Mouse (Mus musculus) midbrain, postnatal 0 days (tissue): ENCODE data around the gene Zfp160. TPM values are rescaled to one million over a fixed set of nuclear protein-coding genes. Genes with fewer than 3 reads are reported as not detected.

Source experiments
- ATAC-seq: fragments of 200-750 bp; cut with Nextera tagmentation; 2 replicates; pipeline ENCODE4 v1.8.0; 2017; ENCODE audit warnings: moderate number of reproducible peaks, mild to moderate bottlenecking, moderate TSS enrichment, moderate library complexity; ENCODE audit not compliant: low FRiP score
- DNase-seq: peaks from one replicate; pipeline ENCODE4 v3.0.0-alpha.2; 2015; ENCODE audit warnings: low spot score
- H3K27ac ChIP-seq: fragments of 300-500 bp; sonication (generic); 2 replicates; pipeline ENCODE4 v1.5.1; 2014; ENCODE audit warnings: low read depth, mild to moderate bottlenecking, low read length, mixed read lengths
- H3K27me3 ChIP-seq: fragments of 300-500 bp; sonication (generic); 2 replicates; pipeline ENCODE4 v1.6.1; 2014; ENCODE audit warnings: low read length, control low read depth, mixed read lengths; ENCODE audit not compliant: insufficient read depth
- H3K36me3 ChIP-seq: fragments of 300-500 bp; sonication (generic); 2 replicates; pipeline ENCODE4 v1.6.1; 2014; ENCODE audit warnings: low read length, control low read depth, mixed read lengths; ENCODE audit not compliant: insufficient read depth
- H3K4me1 ChIP-seq: fragments of 300-500 bp; sonication (generic); 2 replicates; pipeline ENCODE4 v1.6.1; 2014; ENCODE audit warnings: mild to moderate bottlenecking, control low read depth, antibody characterized with exemption, low read length, mixed read lengths; ENCODE audit not compliant: insufficient read depth
- H3K4me2 ChIP-seq: fragments of 300-500 bp; sonication (generic); 2 replicates; pipeline ENCODE4 v1.6.1; 2014; ENCODE audit warnings: low read depth, mild to moderate bottlenecking, low read length, mixed read lengths; ENCODE audit not compliant: poor library complexity, severe bottlenecking
- H3K4me3 ChIP-seq: fragments of 300-500 bp; sonication (generic); 2 replicates; pipeline ENCODE4 v1.5.1; 2014; ENCODE audit warnings: low read depth, mild to moderate bottlenecking, low read length, moderate library complexity
- H3K9ac ChIP-seq: fragments of 300-500 bp; sonication (generic); replicated peaks from 2 replicates; pipeline ENCODE4 v1.6.1; 2014; ENCODE audit warnings: mild to moderate bottlenecking, low read length, moderate library complexity, mixed read lengths; ENCODE audit not compliant: poor library complexity, severe bottlenecking
- H3K9me3 ChIP-seq: fragments of 300-500 bp; sonication (generic); 2 replicates; pipeline ENCODE4 v1.6.1; 2016; ENCODE audit warnings: low read length, control low read depth
- CTCF ChIP-seq: IDR thresholded peaks from 2 replicates; pipeline ENCODE4 v1.5.1; 2016; ENCODE audit warnings: antibody characterized with exemption, mild to moderate bottlenecking
- WGBS: fragments of 180-500 bp; shearing (Covaris S2); extraction: QIAGEN DNeasy Blood & Tissue Kit; methylation state at CpG from one replicate; pipeline ENCODE4 v1.1.7; 2014; 5-methylcytosine and 5-hydroxymethylcytosine counted together
- polyA plus RNA-seq: library from polyadenylated mRNA; unstranded; fragments of >200 nt; fragmentation: Nextera tagmentation; extraction: Ambion mirVana; gene quantifications from 2 replicates; pipeline ENCODE4 v1.2.1, GENCODE M21; 2015
- total RNA-seq: library from RNA; depleted of rRNA; stranded (reverse); fragments of >200 nt; gene quantifications from 2 replicates; pipeline ENCODE4 v1.2.3, GENCODE M21; 2014; rRNA removed

The Zfp160 gene
- total RNA-seq (21.3 and 24.9 TPM in 2 replicates), polyA plus RNA-seq (12.0 and 12.2 TPM in 2 replicates)

GRCm38 (mm10) chr17:21008382-21009331 lies at the start of gene Zfp160:
Gene Zfp160, plus strand, starts transcription at chr17:21008903.
- peak within 1 kb of the TSS; percentile 86 for H3K4me3 ChIP-seq
- DNase-seq (peak; percentile 96), ATAC-seq (peak; percentile 97)
- 5% methylated on average over 36 of the region's 36 CpGs for WGBS
- peak within 1 kb of the TSS; percentile 87 for H3K4me2 ChIP-seq
- no peaks in the 10 kb centered on the region for H3K9me3 ChIP-seq
- H3K9ac ChIP-seq = peak within 1 kb of the TSS; percentile 93
- TF ChIP-seq CTCF = peak; percentile 36; the same call in 1 of the 2 replicates
- peak within 1 kb of the TSS; percentile 93 for H3K27ac ChIP-seq
- peaks cover 6% of the 10 kb centered on the region; the same call in 1 of the 2 replicates for H3K4me1 ChIP-seq
- no peaks in the 10 kb centered on the region for H3K27me3 ChIP-seq
- H3K36me3 ChIP-seq = peaks cover 11% of the 10 kb centered on the region; the same call in 1 of the 2 replicates

GRCm38 (mm10) chr17:20960386-20960785 lies 48.3 kb upstream of the Zfp160 start:
- ATAC-seq = no peak
- Histone ChIP-seq H3K9me3 (no peaks in the 10 kb centered on the region), H3K4me1 (no peaks in the 10 kb centered on the region), H3K36me3 (peaks cover 88% of the 10 kb centered on the region), H3K9ac (no peak overlapping the region), H3K4me3 (no peak overlapping the region), H3K27me3 (no peaks in the 10 kb centered on the region), H3K27ac (no peak overlapping the region), H3K4me2 (no peak overlapping the region)
- WGBS = 97% methylated on average over 5 of the region's 5 CpGs
- no peak for TF ChIP-seq CTCF
- no peak for DNase-seq

DNA sequence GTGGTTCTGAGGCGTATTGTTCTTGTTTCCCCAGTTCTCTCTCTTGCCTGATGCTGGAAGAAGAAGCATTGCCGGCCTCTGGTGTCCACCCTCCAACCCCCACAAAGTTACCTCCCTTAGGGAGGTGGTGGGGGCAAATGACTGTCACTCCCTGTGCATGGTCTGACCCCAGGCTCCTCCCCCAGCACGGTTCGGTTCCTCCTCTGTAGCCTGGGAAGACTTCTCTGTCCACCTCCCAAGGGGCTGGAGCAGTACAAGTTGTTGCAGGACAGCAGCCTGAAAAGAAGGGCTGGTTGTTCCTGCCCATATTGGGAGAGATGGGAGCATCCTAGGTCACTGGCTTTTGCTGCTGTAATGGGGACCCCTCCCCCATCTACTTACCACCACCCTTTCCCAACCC lies 43.3 kb upstream of the Zfp160 start:
- no peak overlapping the region for H3K4me2 ChIP-seq
- ATAC-seq = no peak
- no peak overlapping the region for H3K27ac ChIP-seq
- H3K27me3 ChIP-seq = no peaks in the 10 kb centered on the region
- TF ChIP-seq CTCF = no peak
- no peak for DNase-seq
- no peak overlapping the region for H3K9ac ChIP-seq
- no peaks in the 10 kb centered on the region for H3K9me3 ChIP-seq
- no peaks in the 10 kb centered on the region for H3K4me1 ChIP-seq
- H3K36me3 ChIP-seq = peaks cover 68% of the 10 kb centered on the region
- 95% methylated on average over 4 of the region's 4 CpGs for WGBS
- no peak overlapping the region for H3K4me3 ChIP-seq

GRCm38 (mm10) chr17:20966681-20967080 lies 42.0 kb upstream of the Zfp160 start:
- no peaks in the 10 kb centered on the region for H3K27me3 ChIP-seq
- DNase-seq (no peak), ATAC-seq (no peak)
- no peak overlapping the region for H3K9ac ChIP-seq
- H3K4me3 ChIP-seq = no peak overlapping the region
- no peak overlapping the region for H3K4me2 ChIP-seq
- no peak for TF ChIP-seq CTCF
- no peak overlapping the region for H3K27ac ChIP-seq
- no peaks in the 10 kb centered on the region for H3K4me1 ChIP-seq
- no peaks in the 10 kb centered on the region for H3K9me3 ChIP-seq
- peaks cover 55% of the 10 kb centered on the region for H3K36me3 ChIP-seq

- TF ChIP-seq CTCF = no peak
- no peak for ATAC-seq
- WGBS = 64% methylated on average over 2 of the region's 2 CpGs
- Histone ChIP-seq H3K27ac (no peak overlapping the region), H3K4me3 (no peak overlapping the region), H3K4me2 (no peak overlapping the region), H3K9ac (no peak overlapping the region), H3K36me3 (no peaks in the 10 kb centered on the region), H3K4me1 (no peaks in the 10 kb centered on the region), H3K9me3 (no peaks in the 10 kb centered on the region), H3K27me3 (no peaks in the 10 kb centered on the region)
- no peak for DNase-seq
Observed at GRCm38 (mm10) chr17:20993716-20994115, 15.0 kb upstream of the Zfp160 start.

DNA sequence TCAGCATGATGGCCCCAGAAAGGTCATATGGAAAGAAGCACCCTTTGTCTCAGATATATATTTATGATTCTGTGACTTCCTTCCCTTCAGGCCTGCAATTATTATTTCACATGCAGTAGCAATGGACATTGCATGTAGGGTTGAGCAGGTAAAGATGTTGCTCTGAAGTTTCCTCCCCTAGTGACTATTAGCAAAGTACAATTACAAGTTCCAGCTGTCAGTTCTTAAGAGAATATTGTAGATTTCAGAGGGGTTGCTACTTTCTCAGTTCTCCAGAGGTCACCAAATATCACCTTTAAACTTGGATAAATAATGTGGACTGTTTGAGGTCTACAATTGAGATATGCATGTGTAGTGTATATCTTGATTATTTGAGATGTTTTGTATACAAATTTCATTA lies 12.3 kb upstream of the Zfp160 start, which contains the start of gene Vmn1r233:
Gene Vmn1r233, minus strand, starts transcription at position 101 of the 400 bp plus-strand sequence.
- Histone ChIP-seq H3K27me3 (no peaks in the 10 kb centered on the region), H3K4me3 (no peak within 1 kb of the TSS), H3K9ac (no peak within 1 kb of the TSS), H3K4me2 (no peak within 1 kb of the TSS), H3K4me1 (no peaks in the 10 kb centered on the region), H3K9me3 (no peaks in the 10 kb centered on the region), H3K36me3 (no peaks in the 10 kb centered on the region), H3K27ac (no peak within 1 kb of the TSS)
- no peak for TF ChIP-seq CTCF
- no peak for DNase-seq
- no peak for ATAC-seq
